Mouse (Mus musculus) spleen, postnatal 4 days (tissue): ENCODE data around the gene Slc25a33.

Experiments
- DNase-seq, 2 experiments: peaks; one replicate each; pipeline ENCODE4 v3.0.0; 2022; ENCODE audit warnings: low spot score in 2 of 2

Gene Slc25a33

GRCm38 (mm10) chr4:149794010-149794338 is 19.9 kb upstream of the Slc25a33 start:
- no peak for DNase-seq

GRCm38 (mm10) chr4:149793156-149794009 is 19.3 kb upstream of the Slc25a33 start:
- peak; percentile 42 to 82 for DNase-seq

GRCm38 (mm10) chr4:149792159-149792800 is 18.2 kb upstream of the Slc25a33 start:
- no peak for DNase-seq

- no peak for DNase-seq
These were observed 17.4 kb upstream of the Slc25a33 start for GRCm38 (mm10) chr4:149791470-149791869.

- DNase-seq: no peak
These were observed 16.9 kb upstream of the Slc25a33 start for GRCm38 (mm10) chr4:149790969-149791368.

- no peak for DNase-seq
These were observed 16.5 kb upstream of the Slc25a33 start for GRCm38 (mm10) chr4:149790546-149790945.

- DNase-seq: no peak
These were observed 15.5 kb upstream of the Slc25a33 start for GRCm38 (mm10) chr4:149789421-149790194.

- no peak for DNase-seq
These were observed 10.8 kb upstream of the Slc25a33 start for GRCm38 (mm10) chr4:149784901-149785300.

GRCm38 (mm10) chr4:149784371-149784770 is 10.3 kb upstream of the Slc25a33 start:
- no peak for DNase-seq

- DNase-seq: no peak
These were observed 8.9 kb upstream of the Slc25a33 start for GRCm38 (mm10) chr4:149782975-149783374.

GRCm38 (mm10) chr4:149780565-149781356 is 6.7 kb upstream of the Slc25a33 start:
- DNase-seq: peak in 1 of 2 experiments; percentile 34

- DNase-seq: no peak
These were observed 5.9 kb upstream of the Slc25a33 start for GRCm38 (mm10) chr4:149779966-149780365.

- DNase-seq: no peak
These were observed 3.0 kb upstream of the Slc25a33 start for GRCm38 (mm10) chr4:149777126-149777525.

- no peak for DNase-seq
These were observed 1.8 kb upstream of the Slc25a33 start for GRCm38 (mm10) chr4:149775760-149776362.

GRCm38 (mm10) chr4:149775330-149775729 is 1.3 kb upstream of the Slc25a33 start:
- no peak for DNase-seq

GRCm38 (mm10) chr4:149773408-149774093 is 526 bp downstream of the Slc25a33 start:
- no peak for DNase-seq

- no peak for DNase-seq
These were observed 1.7 kb downstream of the Slc25a33 start for GRCm38 (mm10) chr4:149772394-149772793.

- no peak for DNase-seq
These were observed 8.9 kb downstream of the Slc25a33 start for GRCm38 (mm10) chr4:149765201-149765600.

GRCm38 (mm10) chr4:149763335-149763734 is 10.7 kb downstream of the Slc25a33 start:
- no peak for DNase-seq

- DNase-seq: no peak
These were observed 14.6 kb downstream of the Slc25a33 start for GRCm38 (mm10) chr4:149759517-149759916.

- DNase-seq: no peak
These were observed 15.7 kb downstream of the Slc25a33 start for GRCm38 (mm10) chr4:149758423-149758822.
